Mouse (Mus musculus): ENCODE measurements at regions not wholly inside any gene's neighbourhood (a gene's known extent, or its start where the extent isn't known, plus 50 kb on each side); places are given as distances from the start of the nearest gene placed in this dataset.

GRCm38 (mm10) chr13:54847764-54848183 lies 58.6 kb downstream of the Tspan17 start:
- no peak for DNase-seq (ENCODE audit: low spot score in 2 of 2)

- DNase-seq (ENCODE audit: low spot score in 2 of 2): no peak
Measured at GRCm38 (mm10) chr13:54851131-54851530, 62.0 kb downstream of the Tspan17 start.

GRCm38 (mm10) chr13:54855333-54856238 lies 66.4 kb downstream of the Tspan17 start:
- no peak for DNase-seq (ENCODE audit: low spot score in 2 of 2)

- DNase-seq (ENCODE audit: low spot score in 2 of 2): no peak
Measured at GRCm38 (mm10) chr13:54862931-54863330, 73.8 kb downstream of the Tspan17 start.

- no peak for DNase-seq (ENCODE audit: low spot score in 2 of 2)
Measured at GRCm38 (mm10) chr13:54864048-54864447, 74.9 kb downstream of the Tspan17 start.

GRCm38 (mm10) chr13:54872004-54872403 lies 77.2 kb upstream of the Unc5a start:
- no peak for DNase-seq (ENCODE audit: low spot score in 2 of 2)

DNA sequence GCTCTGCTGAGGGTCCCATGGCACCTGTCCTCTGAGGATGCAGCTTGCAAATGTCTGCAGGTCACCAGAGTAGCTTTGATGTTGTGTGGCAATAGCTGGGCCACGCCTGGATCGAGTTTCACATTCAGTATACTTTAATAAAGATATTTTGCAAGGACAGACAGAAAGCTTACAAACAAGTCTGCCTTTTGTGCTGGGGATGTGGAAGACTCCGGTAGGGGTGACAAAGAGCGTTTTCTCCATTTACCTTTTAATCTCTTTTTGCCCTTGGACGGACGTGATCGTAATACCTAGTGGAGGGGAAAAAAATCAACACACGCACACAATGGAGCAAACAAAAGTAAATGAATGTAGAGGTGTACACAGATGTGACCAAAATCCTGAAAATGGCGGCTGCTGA lies 75.3 kb upstream of the Unc5a start:
- no peak for DNase-seq (ENCODE audit: low spot score in 2 of 2)

DNA sequence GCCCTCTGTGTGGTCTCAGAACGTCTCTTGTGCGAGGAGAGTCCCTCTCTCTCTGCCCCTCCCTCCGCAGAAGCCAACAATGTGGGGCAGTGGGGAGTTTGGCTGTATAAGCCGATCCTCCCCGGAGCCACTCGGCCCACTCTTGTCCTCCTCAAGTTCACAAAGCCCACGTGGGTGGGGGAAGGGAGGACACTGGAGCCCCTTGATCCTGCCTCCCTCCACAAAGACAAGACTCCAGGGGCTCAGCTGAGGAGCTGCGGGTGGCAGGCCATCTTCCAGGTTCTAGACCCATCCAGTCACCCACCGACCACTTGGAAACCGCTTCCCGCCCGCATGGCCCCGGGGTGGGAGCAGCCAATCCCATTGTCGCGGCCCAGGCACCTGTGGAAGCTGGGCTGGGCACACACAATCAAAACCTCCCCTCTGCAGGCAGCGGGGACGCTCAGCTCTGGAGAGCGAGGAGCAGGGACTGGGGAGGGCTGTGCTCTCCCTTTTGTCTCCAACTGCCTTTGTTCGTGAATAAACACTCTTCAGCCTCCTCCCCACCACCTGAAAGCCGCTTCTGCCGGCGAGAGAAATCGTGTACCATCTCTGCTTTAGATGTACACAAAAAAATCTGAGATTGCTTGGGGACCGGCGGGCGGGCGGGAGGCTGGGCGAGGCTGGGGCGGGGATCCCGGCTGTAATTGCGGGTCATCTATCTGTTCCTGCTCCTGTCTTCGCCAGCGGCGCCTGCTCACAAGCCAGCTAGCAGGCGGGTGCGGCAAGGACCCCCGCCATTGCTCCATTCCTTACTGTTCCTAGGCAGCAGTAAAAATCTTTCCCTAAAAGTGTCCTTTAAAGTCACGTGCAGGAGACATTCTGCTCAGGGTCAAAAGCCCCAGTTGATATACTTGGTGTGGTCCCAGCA lies 74.7 kb upstream of the Unc5a start:
- no peak for DNase-seq (ENCODE audit: low spot score in 2 of 2)

GRCm38 (mm10) chr13:54876556-54876955 lies 72.7 kb upstream of the Unc5a start:
- no peak for DNase-seq (ENCODE audit: low spot score in 2 of 2)

GRCm38 (mm10) chr13:54877656-54878055 lies 71.6 kb upstream of the Unc5a start:
- DNase-seq (ENCODE audit: low spot score in 2 of 2): peak; percentile 42 to 79

DNA sequence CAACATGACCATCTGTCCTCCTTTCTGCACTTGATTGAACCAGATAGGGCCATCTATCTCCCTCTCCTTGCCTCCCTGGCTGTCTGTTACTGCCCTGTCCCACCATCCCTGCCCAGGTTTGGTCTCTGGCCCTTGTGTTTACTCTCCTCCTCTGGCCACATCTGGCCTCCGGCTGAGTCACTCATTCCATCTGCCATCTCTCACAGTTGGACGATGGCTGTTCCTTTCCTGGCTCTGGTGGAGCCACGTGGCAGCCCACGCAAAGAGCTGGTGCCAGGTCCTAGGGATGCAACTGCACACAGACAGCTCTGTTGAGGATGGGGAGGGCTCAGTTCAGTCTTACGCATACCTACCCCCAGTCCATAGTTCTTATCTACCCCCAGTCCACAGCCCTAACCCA lies 69.9 kb upstream of the Unc5a start:
- peak; percentile 45 to 88 for DNase-seq (ENCODE audit: low spot score in 2 of 2)

GRCm38 (mm10) chr13:54880204-54880603 lies 69.0 kb upstream of the Unc5a start:
- no peak for DNase-seq (ENCODE audit: low spot score in 2 of 2)

GRCm38 (mm10) chr13:54882781-54883180 lies 66.4 kb upstream of the Unc5a start:
- no peak for DNase-seq (ENCODE audit: low spot score in 2 of 2)

- no peak for DNase-seq (ENCODE audit: low spot score in 2 of 2)
Measured at GRCm38 (mm10) chr13:54883748-54884708, 65.2 kb upstream of the Unc5a start.

GRCm38 (mm10) chr13:54884709-54885460 lies 64.3 kb upstream of the Unc5a start:
- peak in 1 of 2 experiments; percentile 65 for DNase-seq (ENCODE audit: low spot score in 2 of 2)

GRCm38 (mm10) chr13:54887366-54887921 lies 61.8 kb upstream of the Unc5a start:
- peak in 1 of 2 experiments; percentile 55 for DNase-seq (ENCODE audit: low spot score in 2 of 2)

DNA sequence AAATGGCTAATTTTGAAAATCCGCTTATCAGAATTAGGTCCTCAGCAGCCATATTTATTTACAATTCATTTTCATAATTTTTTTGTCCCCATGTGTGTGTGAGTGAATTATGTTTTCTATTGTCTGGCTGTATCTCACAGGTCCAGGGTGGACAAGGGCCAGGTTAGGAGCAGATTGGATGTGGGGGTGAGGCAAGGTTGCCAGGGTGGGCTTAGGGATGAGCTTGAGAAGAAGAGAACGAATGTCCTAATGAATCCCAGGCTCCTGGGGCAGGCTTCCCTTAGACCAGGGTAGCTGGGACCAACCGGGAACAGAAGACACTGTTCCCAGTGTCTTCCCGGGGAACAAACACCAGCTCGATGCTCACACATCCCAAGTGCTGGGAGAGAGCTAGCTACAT lies 61.2 kb upstream of the Unc5a start:
- DNase-seq (ENCODE audit: low spot score in 2 of 2): no peak

- no peak for DNase-seq (ENCODE audit: low spot score in 2 of 2)
Measured at GRCm38 (mm10) chr13:54889684-54890399, 59.4 kb upstream of the Unc5a start.

- no peak for DNase-seq (ENCODE audit: low spot score in 2 of 2)
Measured at GRCm38 (mm10) chr13:54892572-54892971, 56.6 kb upstream of the Unc5a start.

DNA sequence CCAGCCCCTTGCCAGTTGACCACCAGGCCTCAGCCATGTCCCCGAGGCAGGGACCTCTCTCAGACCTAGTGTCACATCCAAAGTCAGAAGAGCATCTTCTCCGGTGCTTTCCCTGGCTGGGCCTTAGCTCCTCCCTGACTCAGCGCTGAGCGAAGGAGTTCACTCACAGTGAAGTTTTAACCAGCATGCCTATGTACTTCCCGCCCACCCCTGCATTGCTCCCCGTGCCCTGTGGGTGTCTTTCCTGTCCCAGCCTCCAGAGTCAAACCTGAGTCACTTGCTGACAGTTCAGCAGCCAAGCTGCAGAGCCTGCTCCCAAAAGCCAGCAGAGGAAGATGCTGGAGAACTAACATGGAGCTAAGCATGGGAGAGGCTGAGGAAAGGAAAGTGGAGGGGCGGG lies 55.6 kb upstream of the Unc5a start:
- no peak for DNase-seq (ENCODE audit: low spot score in 2 of 2)

Data from left cerebral cortex, adult 9 months (tissue).